Mouse (Mus musculus) bone marrow macrophage, adult 2 months (primary cell): ENCODE data around the gene Lpin3. TPM values are rescaled to one million over a fixed set of nuclear protein-coding genes. Genes with fewer than 3 reads are reported as not detected.

Experiments
- H3K27ac ChIP-seq: 2 replicates; pipeline ENCODE4 v1.5.1; 2012; ENCODE audit warnings: low read depth, low read length; ENCODE audit not compliant: insufficient read depth
- H3K4me1 ChIP-seq: 2 replicates; pipeline ENCODE4 v1.6.1; 2012; ENCODE audit warnings: low read length; ENCODE audit not compliant: control insufficient read depth, insufficient read depth
- H3K4me3 ChIP-seq: 2 replicates; pipeline ENCODE4 v1.5.1; 2012; ENCODE audit warnings: mild to moderate bottlenecking, low read length, moderate library complexity; ENCODE audit not compliant: insufficient read depth
- CTCF ChIP-seq: IDR thresholded peaks from 2 replicates; pipeline ENCODE4 v1.5.1; 2012; ENCODE audit warnings: low read depth, mild to moderate bottlenecking, low read length, moderate library complexity
- POLR2A ChIP-seq: IDR thresholded peaks from 2 replicates; pipeline ENCODE4 v1.6.1; 2012; ENCODE audit warnings: mild to moderate bottlenecking, low read depth, low read length, borderline replicate concordance
- polyA plus RNA-seq: library from polyadenylated mRNA; stranded (reverse); fragments of >200 nt; gene quantifications from 2 replicates; pipeline ENCODE4 v1.2.4, GENCODE M21; 2012; ENCODE audit not compliant: missing spikeins, insufficient read depth, insufficient read length

Lpin3 gene
- polyA plus RNA-seq, 1 experiment = not detected

- TF ChIP-seq POLR2A (no peak), CTCF (no peak)
- Histone ChIP-seq H3K4me3 (no peak overlapping the region), H3K27ac (no peak overlapping the region), H3K4me1 (no peaks in the 10 kb centered on the region)
Observed at GRCm38 (mm10) chr2:160953131-160953873, 72.8 kb downstream of the Lpin3 start.

GRCm38 (mm10) chr2:160954541-160954940 lies 74.1 kb downstream of the Lpin3 start:
- H3K27ac ChIP-seq = no peak overlapping the region
- H3K4me1 ChIP-seq = no peaks in the 10 kb centered on the region
- TF ChIP-seq POLR2A (no peak), CTCF (no peak)
- H3K4me3 ChIP-seq = no peak overlapping the region

- Histone ChIP-seq H3K4me1 (no peaks in the 10 kb centered on the region), H3K27ac (no peak overlapping the region), H3K4me3 (no peak overlapping the region)
- no peak for TF ChIP-seq POLR2A
- no peak; the same call in 1 of the 2 replicates for TF ChIP-seq CTCF
Observed at GRCm38 (mm10) chr2:160955331-160955730, 74.9 kb downstream of the Lpin3 start.

Other genes starting within 250 kb of the Lpin3 start
- gene Top1, start 234.8 kb upstream of the Lpin3 start, polyA plus RNA-seq = 42.9 and 43.3 TPM in 2 replicates
- gene Plcg1, start 149.4 kb upstream of the Lpin3 start, polyA plus RNA-seq = 9.8 and 10.4 TPM in 2 replicates
- gene Zhx3, start 7.7 kb upstream of the Lpin3 start, polyA plus RNA-seq = 4.9 and 6.1 TPM in 2 replicates
- not detected in 2 replicates for gene Emilin3, start 31.7 kb downstream of the Lpin3 start, polyA plus RNA-seq
- gene Chd6, start 228.4 kb downstream of the Lpin3 start, polyA plus RNA-seq = 16.2 and 24.2 TPM in 2 replicates